Mouse (Mus musculus) small intestine, adult 2 months (tissue): ENCODE measurements at regions not wholly inside any gene's neighbourhood (a gene's known extent, or its start where the extent isn't known, plus 50 kb on each side); places are given as distances from the start of the nearest gene placed in this dataset.

Experiments
- H3K27ac ChIP-seq: fragments of 200-500 bp; 2 replicates; pipeline ENCODE4 v1.5.1; 2012; ENCODE audit warnings: low read depth, low read length, control low read depth, inconsistent platforms; ENCODE audit not compliant: insufficient read depth
- H3K27me3 ChIP-seq: fragments of 200-500 bp; 2 replicates; pipeline ENCODE4 v1.6.1; 2012; ENCODE audit warnings: mild to moderate bottlenecking, moderate library complexity, low read length, inconsistent platforms; ENCODE audit not compliant: control insufficient read depth, insufficient read depth
- H3K36me3 ChIP-seq: fragments of 200-500 bp; 2 replicates; pipeline ENCODE4 v1.6.1; 2012; ENCODE audit warnings: mild to moderate bottlenecking, low read length, control low read depth, inconsistent platforms; ENCODE audit not compliant: control insufficient read depth, insufficient read depth
- H3K4me1 ChIP-seq: fragments of 200-500 bp; 2 replicates; pipeline ENCODE4 v1.6.1; 2012; ENCODE audit warnings: low read length, inconsistent platforms, mixed read lengths; ENCODE audit not compliant: control insufficient read depth, insufficient read depth, insufficient read length
- H3K4me3 ChIP-seq: fragments of 200-500 bp; 2 replicates; pipeline ENCODE4 v1.5.1; 2012; ENCODE audit warnings: low read depth, mild to moderate bottlenecking, control low read depth, inconsistent platforms, low read length, moderate library complexity
- CTCF ChIP-seq: fragments of 200-500 bp; IDR thresholded peaks from 2 replicates; pipeline ENCODE4 v1.5.1; 2012; ENCODE audit warnings: low read depth, mild to moderate bottlenecking, control low read depth, inconsistent platforms, low read length, moderate library complexity, mixed read lengths; ENCODE audit not compliant: insufficient replicate concordance, insufficient read length; ENCODE audit errors: extremely low read depth
- POLR2A ChIP-seq: fragments of 200-500 bp; IDR thresholded peaks from 2 replicates; pipeline ENCODE4 v1.6.1; 2012; ENCODE audit warnings: low read depth, mild to moderate bottlenecking, control low read depth, inconsistent platforms, low read length, moderate library complexity
- WGBS: fragments of 180-500 bp; shearing (Covaris S2); methylation state at CpG from one replicate; pipeline ENCODE4 v1.1.7; 2018; 5-methylcytosine and 5-hydroxymethylcytosine counted together

DNA sequence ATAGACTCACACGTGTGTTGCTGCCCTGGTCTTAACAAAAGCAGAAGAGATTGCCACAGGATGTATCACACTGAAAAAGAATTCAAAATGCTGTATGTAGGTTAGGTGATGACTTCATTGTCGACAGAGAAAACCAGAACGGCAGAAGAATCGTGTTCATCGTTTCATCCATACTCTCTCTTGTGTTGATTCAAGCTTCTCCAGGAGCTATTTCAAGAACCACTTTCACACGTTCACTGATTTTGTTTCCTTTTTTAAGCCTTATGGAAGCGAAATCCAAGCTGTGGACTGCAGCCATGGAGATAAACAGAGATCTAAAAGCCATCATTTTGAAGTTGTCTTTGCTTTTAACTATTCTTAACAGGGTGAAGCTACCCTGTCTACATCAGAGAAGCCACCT lies 63.2 kb upstream of the Tmc3 start:
- 79% methylated on average over 7 of the region's 7 CpGs for WGBS
- Histone ChIP-seq H3K4me3 (no peak overlapping the region), H3K27me3 (no peaks in the 10 kb centered on the region), H3K27ac (no peak overlapping the region), H3K4me1 (no peaks in the 10 kb centered on the region), H3K36me3 (no peaks in the 10 kb centered on the region)
- no peak for TF ChIP-seq CTCF
- no peak for TF ChIP-seq POLR2A
